ENCODE assay signal across 9 mouse cellular contexts in the genomic region with DNA sequence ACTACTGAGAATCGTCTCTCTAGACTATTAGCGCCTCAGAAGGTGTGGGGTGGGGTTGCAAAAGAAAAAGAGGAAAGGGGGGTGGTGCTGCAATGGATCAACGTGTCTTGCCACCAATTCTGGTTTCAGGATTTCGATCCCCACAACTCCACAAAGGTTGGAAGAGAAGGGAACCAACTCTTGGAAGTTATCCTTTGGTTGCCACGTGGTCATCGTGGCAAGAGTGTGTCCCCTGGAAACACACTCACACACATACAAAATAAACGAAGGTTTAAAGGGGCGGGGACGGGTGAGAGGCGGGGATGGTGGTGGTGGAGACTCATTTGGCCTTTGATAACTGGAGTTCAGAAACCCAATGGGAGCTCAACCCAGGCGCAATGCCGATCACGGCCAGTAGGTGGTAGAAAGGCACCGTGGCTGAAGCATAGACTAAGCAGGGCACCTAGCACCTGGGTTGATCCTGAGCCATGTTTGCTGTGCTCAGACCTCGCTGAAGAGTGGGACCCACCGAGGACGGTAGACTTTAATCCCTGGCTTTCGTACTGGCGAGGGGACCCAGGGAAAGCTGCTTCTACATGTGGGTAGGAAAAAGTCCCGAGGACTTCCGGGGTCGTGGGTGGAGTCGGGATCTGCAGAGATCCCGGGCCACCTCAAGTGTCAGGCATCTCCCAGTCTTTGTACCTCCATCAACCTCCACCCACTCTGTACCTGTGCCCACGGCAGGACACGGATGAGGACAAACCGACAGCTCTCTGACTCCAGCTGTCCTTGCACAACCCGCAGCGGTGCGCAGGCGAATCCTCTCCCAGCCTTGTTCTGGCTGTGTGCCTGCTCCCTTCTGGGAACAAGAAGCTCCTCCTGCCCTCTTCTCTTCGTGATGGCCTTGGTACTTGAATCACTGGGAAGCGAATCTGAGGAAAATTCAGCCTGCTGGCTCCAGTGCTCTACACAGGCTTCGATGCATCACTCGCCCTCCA. TPM values are rescaled to one million over a fixed set of nuclear protein-coding genes. Genes with fewer than 3 reads are reported as not detected.
DNase-seq lines count a peak whose midpoint lies in the region; ATAC-seq and TF ChIP-seq lines count a peak whose summit lies in the region.
"Had no signal": no experiment of that assay in that cellular context is flagged by ENCODE, and none has a peak within 500 bp of the region (broad histone marks: within the 10 kb centered on the region; RNA-seq: fewer than 3 reads in every experiment).

No protein-coding gene starts in this region.

- peak overlapping the region; percentile 42 for H3K4me3 ChIP-seq in heart, embryonic 12.5 days
- peak overlapping the region; percentile 17; the same call in 1 of the 2 replicates for H3K4me3 ChIP-seq in kidney, postnatal 0 days (replicated peaks; ENCODE audit: low read depth, low read length)
- no peak overlapping the region for H3K4me3 ChIP-seq in liver, adult 2 months (ENCODE audit: insufficient read depth, low read depth, low read length)
- H3K4me3 ChIP-seq in myocyte, result no peak overlapping the region
- H3K4me3 ChIP-seq: erythroblast, embryonic 14.5 days had no signal

- H3K4me1 ChIP-seq in heart, embryonic 12.5 days (replicated peaks), result no peaks in the 10 kb centered on the region
- H3K4me1 ChIP-seq in kidney, postnatal 0 days (replicated peaks; ENCODE audit: insufficient read depth, low read length), result peaks cover 6% of the 10 kb centered on the region; the same call in 1 of the 2 replicates
- H3K4me1 ChIP-seq in liver, adult 2 months (ENCODE audit: control insufficient read depth, insufficient read depth, low read length), result no peaks in the 10 kb centered on the region

- 14% methylated on average over 35 of the region's 35 CpGs for WGBS in heart, embryonic 12.5 days
- 16% methylated on average over 35 of the region's 35 CpGs for WGBS in kidney, postnatal 0 days
- WGBS in liver, adult 2 months, result 13% methylated on average over 35 of the region's 35 CpGs

- TF ChIP-seq CTCF in kidney, postnatal 0 days (IDR thresholded peaks at IDR 0.05; ENCODE audit: low read depth), result peak; percentile 96
- TF ChIP-seq CTCF in liver, adult 2 months (IDR thresholded peaks at IDR 0.05; ENCODE audit: low read depth, low read length), result peak; percentile 99

- H3K9me3 ChIP-seq in heart, embryonic 12.5 days (replicated peaks), result peaks cover under 1% of the 10 kb centered on the region; the same call in 1 of the 2 replicates
- no peaks in the 10 kb centered on the region for H3K9me3 ChIP-seq in kidney, postnatal 0 days (replicated peaks; ENCODE audit: low read length)

- no peaks in the 10 kb centered on the region for H3K36me3 ChIP-seq in heart, embryonic 12.5 days
- H3K36me3 ChIP-seq in kidney, postnatal 0 days (ENCODE audit: insufficient read depth, low read length), result no peaks in the 10 kb centered on the region
- H3K36me3 ChIP-seq in liver, adult 2 months (ENCODE audit: control insufficient read depth, insufficient read depth, low read length), result no peaks in the 10 kb centered on the region
- no peaks in the 10 kb centered on the region for H3K36me3 ChIP-seq in myocyte (ENCODE audit: control insufficient read depth, insufficient read depth)

- no peak overlapping the region for H3ac ChIP-seq in myocyte (ENCODE audit: control insufficient read depth, insufficient read length)

- H3K27ac ChIP-seq in heart, embryonic 12.5 days (ENCODE audit: poor library complexity, severe bottlenecking), result no peak overlapping the region
- H3K27ac ChIP-seq in kidney, postnatal 0 days, result no peak overlapping the region
- no peak overlapping the region for H3K27ac ChIP-seq in liver, adult 2 months (replicated peaks; ENCODE audit: insufficient read depth, low read depth, low read length)

- TF ChIP-seq POLR2A in liver, adult 2 months (IDR thresholded peaks at IDR 0.05; ENCODE audit: extremely low read depth, insufficient read depth, low read length), result no peak
- TF ChIP-seq POLR2A in myocyte (IDR thresholded peaks at IDR 0.05; ENCODE audit: insufficient read length, low read depth), result no peak

- peak; percentile 87 for ATAC-seq in erythroid progenitor cell, adult 5-6 weeks (replicated peaks; ENCODE audit: low FRiP score, poor library complexity, severe bottlenecking)
- peak; percentile 64 for ATAC-seq in heart, embryonic 12.5 days (ENCODE audit: insufficient number of reproducible peaks, low FRiP score)
- ATAC-seq in kidney, postnatal 0 days (replicated peaks; ENCODE audit: low FRiP score, low read depth), result peak; percentile 64; the same call in 1 of the 2 replicates

- DNase-seq in CD4-positive helper T cell, adult 2 months (ENCODE audit: low read depth, low spot score), result peak; percentile 68
- peak; percentile 40 for DNase-seq in brain, embryonic 18.5 days (ENCODE audit: low read depth, low spot score)
- peak; percentile 81 for DNase-seq in kidney, postnatal 0 days (ENCODE audit: low spot score)
- peak; percentile 34 for DNase-seq in liver, adult 2 months (ENCODE audit: extremely low read depth, low read depth, low spot score)
- DNase-seq in spleen, postnatal 4 days (ENCODE audit: low spot score in 2 of 2), result peak; percentile 85 to 96

- H3K9ac ChIP-seq in heart, embryonic 12.5 days, result peak overlapping the region; percentile 40
- peak overlapping the region; percentile 24; the same call in 1 of the 2 replicates for H3K9ac ChIP-seq in kidney, postnatal 0 days (ENCODE audit: low read depth, low read length)
- H3K9ac ChIP-seq in liver, adult 2 months (ENCODE audit: low read depth, low read length), result no peak overlapping the region

- H3K4me2 ChIP-seq in heart, embryonic 12.5 days, result peak overlapping the region; percentile 70
- peak overlapping the region; percentile 61 for H3K4me2 ChIP-seq in kidney, postnatal 0 days (ENCODE audit: low read length)
- H3K4me2 ChIP-seq in myocyte (ENCODE audit: low read depth), result peak overlapping the region; percentile 75

- H3K79me2 ChIP-seq in liver, adult 2 months (ENCODE audit: control insufficient read depth, insufficient read depth, low read length), result no peaks in the 10 kb centered on the region
- no peaks in the 10 kb centered on the region for H3K79me2 ChIP-seq in myocyte (ENCODE audit: control insufficient read depth, insufficient read depth)

- H3K27me3 ChIP-seq in heart, embryonic 12.5 days (replicated peaks), result peaks cover 56% of the 10 kb centered on the region
- H3K27me3 ChIP-seq in kidney, postnatal 0 days (ENCODE audit: insufficient read depth, low read length), result peaks cover 12% of the 10 kb centered on the region; the same call in 1 of the 2 replicates
- H3K27me3 ChIP-seq in liver, adult 2 months (ENCODE audit: control insufficient read depth, insufficient read depth, low read length), result no peaks in the 10 kb centered on the region
- peaks cover 4% of the 10 kb centered on the region for H3K27me3 ChIP-seq in myocyte (ENCODE audit: control insufficient read depth, insufficient read depth, insufficient read length)

TF ChIP-seq in myocyte, 11 proteins besides CTCF, POLR2A, EP300 and RAD21:
- no peak for TF ChIP-seq TCF3 (IDR thresholded peaks at IDR 0.05; ENCODE audit: insufficient read length, low read depth)
- no peak for TF ChIP-seq TCF12 (IDR thresholded peaks at IDR 0.05; ENCODE audit: insufficient read depth, poor library complexity, severe bottlenecking)
- TF ChIP-seq CEBPB (IDR thresholded peaks at IDR 0.05; ENCODE audit: insufficient read depth, poor library complexity, severe bottlenecking), result no peak
- TF ChIP-seq MAX (IDR thresholded peaks at IDR 0.05; ENCODE audit: low read depth), result no peak

RNA-seq across cellular contexts. Expression of a gene that starts 23.2 kb away (rescaled TPM):
- total RNA-seq in erythroid progenitor cell, adult 5-6 weeks (2015; ENCODE audit: low replicate concordance), result not detected in 2 replicates
- not detected in 2 replicates for total RNA-seq in erythroid progenitor cell, adult 5-6 weeks (2017; ENCODE audit: low replicate concordance)
- not detected in 2 replicates for polyA plus RNA-seq in heart, embryonic 12.5 days (2016; fragmentation: Nextera tagmentation; extraction: Ambion mirVana)
- polyA plus RNA-seq in kidney, postnatal 0 days (2015; fragmentation: Nextera tagmentation; extraction: Ambion mirVana), result 14.3 and 15.9 TPM in 2 replicates
- not detected in 2 replicates for total RNA-seq in liver, adult 2 months (2014; rRNA removed)
- not detected in 2 replicates for polyA plus RNA-seq in liver, adult 2 months (2012; rRNA removed)
- polyA plus RNA-seq in myocyte (2012; fragmentation: generic; extraction: Trizol), result not detected
- polyA plus RNA-seq: erythroblast, embryonic 14.5 days had no signal

RNA-seq across cellular contexts. Expression of a gene that starts 24.1 kb away (rescaled TPM):
- total RNA-seq in erythroid progenitor cell, adult 5-6 weeks (2015; ENCODE audit: low replicate concordance), result 199 and 217 TPM in 2 replicates
- total RNA-seq in erythroid progenitor cell, adult 5-6 weeks (2017; ENCODE audit: low replicate concordance), result 249 and 265 TPM in 2 replicates
- 46.6 and 49.8 TPM in 2 replicates for polyA plus RNA-seq in heart, embryonic 12.5 days (2016; fragmentation: Nextera tagmentation; extraction: Ambion mirVana)
- polyA plus RNA-seq in kidney, postnatal 0 days (2015; fragmentation: Nextera tagmentation; extraction: Ambion mirVana), result 123 and 127 TPM in 2 replicates
- total RNA-seq in liver, adult 2 months (2014; rRNA removed), result 13.3 and 21.4 TPM in 2 replicates
- polyA plus RNA-seq in liver, adult 2 months (2012; rRNA removed), result 30.5 and 35.3 TPM in 2 replicates
- 1.6 TPM for polyA plus RNA-seq in myocyte (2012; fragmentation: generic; extraction: Trizol)

RNA-seq across cellular contexts. Expression of a gene that starts 59.8 kb away (rescaled TPM):
- total RNA-seq in erythroid progenitor cell, adult 5-6 weeks (2015; ENCODE audit: low replicate concordance), result not detected in 2 replicates
- total RNA-seq in erythroid progenitor cell, adult 5-6 weeks (2017; ENCODE audit: low replicate concordance), result not detected in 2 replicates
- polyA plus RNA-seq in heart, embryonic 12.5 days (2016; fragmentation: Nextera tagmentation; extraction: Ambion mirVana), result not detected in 2 replicates
- 0.36 and 0.46 TPM in 2 replicates for polyA plus RNA-seq in kidney, postnatal 0 days (2015; fragmentation: Nextera tagmentation; extraction: Ambion mirVana)
- total RNA-seq in liver, adult 2 months (2014; rRNA removed), result not detected in 2 replicates
- polyA plus RNA-seq in liver, adult 2 months (2012; rRNA removed), result 0.04 TPM in 1 of 2 replicates, not detected in the other
- polyA plus RNA-seq in myocyte (2012; fragmentation: generic; extraction: Trizol), result not detected
- polyA plus RNA-seq: erythroblast, embryonic 14.5 days had no signal

Comparison
In these comparisons a context has a peak if more than half of its experiments do, and no peak if none do; other contexts are left out.
1. DNase-seq: peak in every context shown above with its lines; median percentile 90 in spleen, postnatal 4 days; 81 in kidney, postnatal 0 days; 68 in CD4-positive helper T cell, adult 2 months; 40 in brain, embryonic 18.5 days; 34 in liver, adult 2 months.
2. H3K4me3 ChIP-seq: peak in heart, embryonic 12.5 days (single experiment) and kidney, postnatal 0 days (single experiment); none in liver, adult 2 months (single experiment) and myocyte (single experiment).
3. RNA of a gene that starts 23.2 kb away (polyA plus RNA-seq): 14.3 to 15.9 TPM in kidney, postnatal 0 days; not detected in heart, embryonic 12.5 days, not detected in liver, adult 2 months and not detected in myocyte (single experiment); every median in the first group is over 10 times any median in the second.
4. RNA of a gene that starts 24.1 kb away (polyA plus RNA-seq): 123 to 127 TPM in kidney, postnatal 0 days, 46.6 to 49.8 TPM in heart, embryonic 12.5 days and 30.5 to 35.3 TPM in liver, adult 2 months; 1.6 TPM in myocyte (single experiment); every median in the first group is over 10 times any median in the second.
5. Peak in every context shown above with its lines, with median percentiles within 50 percentile points of each other: ATAC-seq and H3K4me2 ChIP-seq.